Mouse (Mus musculus): ENCODE measurements at regions not wholly inside any gene's neighbourhood (a gene's known extent, or its start where the extent isn't known, plus 50 kb on each side); places are given as distances from the start of the nearest gene placed in this dataset.

GRCm38 (mm10) chr15:40036181-40036580 is 98.0 kb upstream of the 9330182O14Rik start:
- no peak for TF ChIP-seq CTCF (IDR thresholded peaks at IDR 0.05; ENCODE audit: low read depth, low read length)
- TF ChIP-seq POLR2A (IDR thresholded peaks at IDR 0.05; ENCODE audit: extremely low read depth, insufficient read depth, low read length): no peak

Data from liver, adult 2 months (tissue).